ENCODE assay signal across 12 mouse cellular contexts in genomic region chr5:111730560-111731167, GRCm38 (mm10). TPM values are rescaled to one million over a fixed set of nuclear protein-coding genes. Genes with fewer than 3 reads are reported as not detected.
DNase-seq lines count a peak whose midpoint lies in the region; ATAC-seq and TF ChIP-seq lines count a peak whose summit lies in the region.
"Had no signal": no experiment of that assay in that cellular context is flagged by ENCODE, and none has a peak within 500 bp of the region (broad histone marks: within the 10 kb centered on the region; RNA-seq: fewer than 3 reads in every experiment).

No protein-coding gene starts in this region.

- no peak overlapping the region for H3K9ac ChIP-seq in kidney, embryonic 16.5 days (replicated peaks; ENCODE audit: low read length)
- H3K9ac ChIP-seq in forebrain, embryonic 12.5 days: 0 out of 2 replicates have a peak overlapping the region, but pooled peaks have one; percentile 1

- 6% methylated on average over 16 of the region's 16 CpGs for WGBS in kidney, embryonic 16.5 days
- WGBS in forebrain, embryonic 12.5 days: 22% methylated on average over 16 of the region's 16 CpGs

- intact Hi-C loops in gastrocnemius, adult 2 months (cut with DNase I): no loop called here

- 0 out of 2 replicates have a peak, but pooled peaks cover 7% of the 10 kb centered on the region for H3K27me3 ChIP-seq in kidney, embryonic 16.5 days (ENCODE audit: insufficient read depth, low read length)
- H3K27me3 ChIP-seq in forebrain, embryonic 12.5 days: 0 out of 2 replicates have a peak, but pooled peaks cover 7% of the 10 kb centered on the region

- no peak for DNase-seq in kidney, adult 11 months
- DNase-seq in mesoderm, embryonic 11.5 days (ENCODE audit: low read depth, low spot score): peak; percentile 58
- peak; percentile 81 for DNase-seq in retina, embryonic 14.5 days (ENCODE audit: low spot score)
- no peak for DNase-seq in thymus, adult 18-20 months
- DNase-seq in gastrocnemius, adult 2 months: no peak
- DNase-seq: cerebellum, adult 18-20 months had no signal

- H3K27ac ChIP-seq in kidney, embryonic 16.5 days (ENCODE audit: low read length): no peak overlapping the region
- peak overlapping the region; percentile 67 for H3K27ac ChIP-seq in forebrain, embryonic 12.5 days
- H3K27ac ChIP-seq in gastrocnemius, adult 2 months: no peak overlapping the region

- no peaks in the 10 kb centered on the region for H3K36me3 ChIP-seq in kidney, embryonic 16.5 days (ENCODE audit: insufficient read depth, low read length)
- H3K36me3 ChIP-seq in forebrain, embryonic 12.5 days (replicated peaks): no peaks in the 10 kb centered on the region

- H3K4me2 ChIP-seq in kidney, embryonic 16.5 days (replicated peaks; ENCODE audit: low read depth, low read length): peak overlapping the region; percentile 10; the same call in 1 of the 2 replicates
- peak overlapping the region; percentile 1; the same call in 1 of the 2 replicates for H3K4me2 ChIP-seq in forebrain, embryonic 12.5 days

- H3K4me3 ChIP-seq in kidney, embryonic 16.5 days (ENCODE audit: low read length): no peak overlapping the region
- H3K4me3 ChIP-seq in forebrain, embryonic 12.5 days (replicated peaks): no peak overlapping the region
- H3K4me3 ChIP-seq in gastrocnemius, adult 2 months: no peak overlapping the region

- no peak for TF ChIP-seq CTCF in gastrocnemius, adult 2 months (IDR thresholded peaks at IDR 0.05)

- peak; percentile 56; the same call in 1 of the 2 replicates for ATAC-seq in kidney, embryonic 16.5 days (ENCODE audit: low FRiP score, low TSS enrichment)
- peak; percentile 70; the same call in 1 of the 2 replicates for ATAC-seq in forebrain, embryonic 12.5 days (ENCODE audit: low FRiP score)
- ATAC-seq in monocyte, adult 5-6 weeks (replicated peaks; ENCODE audit: insufficient number of reproducible peaks, low FRiP score, low TSS enrichment, poor library complexity, severe bottlenecking): no peak

- peaks cover 7% of the 10 kb centered on the region; the same call in 1 of the 2 replicates for H3K9me3 ChIP-seq in kidney, embryonic 16.5 days (ENCODE audit: low read length)
- H3K9me3 ChIP-seq in forebrain, embryonic 12.5 days: peaks cover 5% of the 10 kb centered on the region; the same call in 1 of the 2 replicates

- H3K4me1 ChIP-seq in kidney, embryonic 16.5 days (ENCODE audit: insufficient read depth, low read length): peaks cover 9% of the 10 kb centered on the region
- H3K4me1 ChIP-seq in forebrain, embryonic 12.5 days: peaks cover 20% of the 10 kb centered on the region

RNA-seq across cellular contexts. Expression of gene Gm26897, which starts 3.1 kb away (rescaled TPM):
- polyA plus RNA-seq in kidney, embryonic 16.5 days (2015; fragmentation: Nextera tagmentation; extraction: Ambion mirVana): not detected in 2 replicates
- polyA plus RNA-seq in forebrain, embryonic 12.5 days (2016; fragmentation: Nextera tagmentation; extraction: Ambion mirVana): not detected in 2 replicates
- total RNA-seq in gastrocnemius, adult 2 months (2021): not detected
- total RNA-seq in monocyte, adult 5-6 weeks (2017): not detected in 3 replicates
- total RNA-seq: liver, adult 2 months had no signal
- polyA plus RNA-seq: heart, embryonic 14.5 days; liver, adult 2 months; testis, adult 2 months had no signal

Comparison
In these comparisons a context has a peak if more than half of its experiments do, and no peak if none do; other contexts are left out.
1. DNase-seq: peak in mesoderm, embryonic 11.5 days (single experiment) and retina, embryonic 14.5 days (single experiment); none in kidney, adult 11 months (single experiment), thymus, adult 18-20 months (0 of 2) and gastrocnemius, adult 2 months (single experiment).